Mouse (Mus musculus) gastrocnemius, postnatal 10 days (tissue): ENCODE data around the gene Crcp. TPM values are rescaled to one million over a fixed set of nuclear protein-coding genes. Genes with fewer than 3 reads are reported as not detected.

Source experiments
- DNase-seq: peaks from one replicate; pipeline ENCODE4 v3.0.0; 2021; ENCODE audit warnings: mixed read lengths
- total RNA-seq, 2 experiments: library from RNA; stranded (reverse); gene quantifications; 2 replicates each; pipeline ENCODE4 v1.2.3; 2021

Crcp gene
- total RNA-seq, 2 experiments from 2014 or later, result 14.5 to 16.5 TPM

DNA sequence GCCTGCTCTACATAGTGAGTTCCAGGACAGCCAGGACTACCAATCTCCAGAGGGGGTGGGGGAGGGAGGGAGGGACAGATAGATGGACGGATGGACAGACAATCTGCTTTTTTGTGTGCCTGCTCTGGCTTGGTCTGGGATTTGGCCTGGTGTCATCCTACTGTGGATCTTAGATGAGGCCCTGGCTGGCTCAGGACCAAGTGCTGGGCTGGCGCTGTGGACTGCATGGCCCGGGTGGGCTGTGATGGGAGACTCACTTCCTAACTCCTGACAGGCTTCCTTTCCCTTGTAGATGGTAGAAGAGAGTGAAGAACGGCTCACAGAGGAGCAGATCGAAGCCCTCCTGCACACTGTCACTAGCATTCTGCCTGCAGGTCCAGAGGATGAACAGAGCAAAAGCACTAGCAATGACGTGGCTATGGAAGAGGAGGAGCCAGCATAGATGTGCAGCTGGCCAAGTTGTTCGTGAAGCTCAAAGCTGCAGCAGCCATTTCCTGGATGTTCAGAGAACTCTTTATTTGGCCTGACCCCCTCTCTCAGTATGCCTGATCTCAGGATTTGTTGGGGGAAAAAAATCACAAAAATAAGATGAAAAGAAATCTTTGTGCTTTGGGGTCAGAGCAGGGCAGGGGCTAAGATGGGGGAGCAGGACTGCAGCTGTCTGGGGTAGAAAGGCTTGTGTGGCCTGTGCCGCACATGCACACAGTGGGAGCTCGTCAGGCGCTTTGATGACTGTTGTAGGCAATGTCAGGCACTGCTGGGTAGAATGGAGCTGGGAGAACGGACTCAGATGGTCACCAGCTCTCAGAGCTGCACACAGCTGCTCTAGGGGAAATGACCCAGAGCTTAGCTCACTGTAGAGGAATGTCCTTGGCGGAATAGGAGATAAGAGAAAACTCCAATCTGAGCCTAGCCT, 30.6 kb downstream of the Crcp start:
- DNase-seq, result no peak

DNA sequence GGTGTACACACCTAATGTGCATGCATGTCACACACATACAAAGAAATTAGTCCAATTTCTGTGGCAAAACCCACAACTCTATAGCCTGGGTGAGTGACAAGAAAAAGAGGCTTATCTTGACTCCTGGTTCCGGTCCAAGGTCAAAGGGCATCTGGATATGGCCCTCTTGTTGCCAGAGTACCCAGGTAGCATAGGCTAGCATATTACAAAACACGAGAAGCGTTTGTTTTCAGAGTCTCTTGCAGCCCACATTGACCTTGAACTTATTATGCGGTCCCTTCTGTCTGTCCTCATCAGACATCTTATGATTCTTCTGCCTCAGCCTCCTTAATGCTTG, 31.2 kb downstream of the Crcp start:
- no peak for DNase-seq

DNA sequence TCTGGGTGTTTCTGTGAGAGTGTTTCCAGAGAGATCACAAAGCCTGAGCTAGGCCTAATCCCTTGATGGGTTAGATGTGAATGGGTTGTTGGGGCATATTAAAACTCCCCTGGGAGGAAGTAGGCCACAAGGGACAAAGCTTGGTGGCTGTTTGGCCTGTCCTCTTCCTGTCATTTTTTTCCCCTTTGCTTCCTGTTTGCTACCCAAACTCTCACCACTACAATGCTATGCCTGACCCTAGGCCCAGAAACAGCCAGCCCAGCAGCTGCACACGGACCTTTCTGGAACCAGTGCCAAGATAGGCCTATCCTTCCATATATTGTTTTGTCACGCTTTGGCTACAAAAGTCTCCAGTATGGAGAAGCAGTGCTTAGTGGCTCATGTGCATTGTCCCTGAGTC, 33.0 kb downstream of the Crcp start:
- DNase-seq, result no peak

DNA sequence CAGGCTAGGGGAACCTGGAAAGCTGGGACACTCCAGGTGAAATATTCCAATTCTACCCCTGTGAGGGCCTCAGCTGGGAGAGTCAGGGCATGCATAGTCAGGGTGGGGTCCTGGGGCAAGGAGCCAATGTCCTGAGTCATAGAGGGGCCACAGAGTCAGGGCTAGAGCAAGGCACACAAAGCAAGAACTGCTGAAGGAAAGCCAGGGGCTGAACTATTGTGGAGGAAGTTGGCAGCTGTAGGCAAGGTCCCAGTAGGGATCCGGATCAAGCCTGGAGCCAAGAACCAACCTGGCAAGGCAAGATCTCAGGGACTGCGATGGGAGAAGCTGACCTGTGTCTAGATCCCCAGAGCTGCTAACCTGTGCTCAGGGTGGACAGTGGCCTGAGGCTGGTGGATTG, 34.7 kb downstream of the Crcp start:
- DNase-seq, result no peak

DNA sequence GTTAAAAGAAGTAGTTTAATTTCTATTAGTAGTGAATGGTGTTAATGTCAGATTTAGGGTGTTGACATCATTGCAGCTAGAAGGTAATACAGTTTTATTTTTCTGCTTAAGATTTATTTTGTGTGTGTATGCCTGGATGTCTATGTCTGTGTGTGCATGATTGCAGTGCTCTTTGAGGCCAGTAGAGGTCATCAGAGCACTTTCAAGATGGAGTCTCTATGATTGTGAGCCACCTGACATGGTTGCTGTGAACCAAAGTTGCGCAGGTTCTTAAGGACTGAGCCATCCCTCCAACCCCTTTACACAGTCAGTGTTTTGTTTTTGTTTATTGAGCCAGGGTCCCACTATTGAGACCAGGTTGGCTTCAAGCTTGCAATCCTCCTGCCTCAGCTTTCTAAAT, 36.5 kb downstream of the Crcp start:
- no peak for DNase-seq

DNA sequence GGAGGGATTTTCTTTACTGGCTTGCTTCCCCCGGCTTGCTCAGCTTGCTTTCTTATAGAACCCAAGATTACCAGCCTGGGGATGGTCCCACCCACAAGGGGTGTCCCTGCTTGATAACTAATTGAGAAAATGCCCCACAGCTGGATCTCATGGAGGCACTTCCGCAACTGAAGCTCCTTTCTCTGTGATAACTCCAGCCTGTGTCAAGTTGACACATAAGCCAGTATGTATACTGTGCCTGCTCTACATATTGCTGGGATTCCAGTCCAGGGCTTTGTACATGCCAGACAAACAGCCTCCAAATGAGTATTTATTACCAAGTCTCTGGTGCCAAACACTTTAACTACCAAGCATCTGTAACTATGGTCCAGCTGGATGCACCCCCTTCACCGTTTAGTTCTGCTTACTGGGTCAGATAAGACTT, 38.8 kb downstream of the Crcp start:
- no peak for DNase-seq

DNA sequence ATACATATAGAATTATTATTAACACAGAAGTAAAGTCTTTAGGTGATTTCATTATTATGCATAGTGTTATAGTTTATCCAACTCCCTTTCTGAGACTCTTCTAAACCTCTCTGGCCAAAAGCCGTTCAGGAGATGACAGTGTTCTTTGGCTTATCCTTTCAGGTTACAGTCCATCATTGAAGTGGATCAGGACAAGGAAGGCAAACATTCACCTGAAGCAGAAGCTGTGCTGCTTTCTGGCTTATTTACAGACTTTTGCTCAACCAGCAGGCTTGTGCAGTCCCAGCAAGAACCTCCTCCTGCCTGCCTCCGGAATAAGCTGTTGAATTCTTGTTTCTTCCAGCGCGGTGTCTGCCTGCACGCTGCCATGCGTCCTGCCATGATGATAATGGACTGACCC, 43.9 kb downstream of the Crcp start, which contains the start of gene Tpst1:
Gene Tpst1 (plus strand): TSS at position 301 of the 400 bp plus-strand sequence.
- no peak for DNase-seq

DNA sequence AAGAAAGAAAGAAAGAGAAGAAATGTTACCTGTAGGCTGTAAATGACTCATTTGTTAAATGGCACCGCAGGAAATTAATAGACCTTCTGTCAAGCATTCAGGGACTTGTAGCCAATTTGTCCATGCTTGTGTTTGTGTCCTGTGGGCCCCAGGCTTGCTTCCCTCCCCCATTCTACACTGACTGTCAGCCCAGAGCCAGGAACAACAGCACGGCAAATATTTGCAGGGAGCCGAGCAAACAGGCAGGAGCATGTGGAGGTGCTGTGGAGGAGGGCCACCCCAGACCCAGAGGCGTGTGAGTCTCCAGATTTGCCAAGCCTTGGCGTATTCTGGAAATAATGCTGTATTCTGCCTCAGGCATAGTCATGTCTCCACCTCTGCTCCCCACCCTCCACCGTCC, 45.4 kb downstream of the Crcp start:
- no peak for DNase-seq

DNA sequence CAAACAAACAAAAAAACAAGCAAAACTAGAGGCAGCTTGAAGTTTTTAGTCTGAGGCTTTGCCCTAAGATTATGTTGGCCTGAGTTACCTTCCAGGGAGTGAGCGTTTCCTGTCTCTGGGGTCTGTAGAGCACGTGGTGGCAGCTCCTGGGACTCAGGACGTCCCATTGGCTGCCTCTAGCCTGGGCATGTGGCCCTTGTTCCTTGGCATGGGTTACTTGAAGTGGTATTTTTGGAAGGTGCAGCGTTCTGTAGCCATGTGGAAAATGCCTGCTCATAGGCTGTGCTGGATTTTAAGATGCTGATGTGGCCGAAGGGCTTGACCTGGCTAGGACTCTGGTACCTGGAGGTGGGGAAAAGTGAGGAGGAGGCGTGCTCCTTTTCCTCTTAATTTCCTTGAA, 47.3 kb downstream of the Crcp start:
- no peak for DNase-seq

DNA sequence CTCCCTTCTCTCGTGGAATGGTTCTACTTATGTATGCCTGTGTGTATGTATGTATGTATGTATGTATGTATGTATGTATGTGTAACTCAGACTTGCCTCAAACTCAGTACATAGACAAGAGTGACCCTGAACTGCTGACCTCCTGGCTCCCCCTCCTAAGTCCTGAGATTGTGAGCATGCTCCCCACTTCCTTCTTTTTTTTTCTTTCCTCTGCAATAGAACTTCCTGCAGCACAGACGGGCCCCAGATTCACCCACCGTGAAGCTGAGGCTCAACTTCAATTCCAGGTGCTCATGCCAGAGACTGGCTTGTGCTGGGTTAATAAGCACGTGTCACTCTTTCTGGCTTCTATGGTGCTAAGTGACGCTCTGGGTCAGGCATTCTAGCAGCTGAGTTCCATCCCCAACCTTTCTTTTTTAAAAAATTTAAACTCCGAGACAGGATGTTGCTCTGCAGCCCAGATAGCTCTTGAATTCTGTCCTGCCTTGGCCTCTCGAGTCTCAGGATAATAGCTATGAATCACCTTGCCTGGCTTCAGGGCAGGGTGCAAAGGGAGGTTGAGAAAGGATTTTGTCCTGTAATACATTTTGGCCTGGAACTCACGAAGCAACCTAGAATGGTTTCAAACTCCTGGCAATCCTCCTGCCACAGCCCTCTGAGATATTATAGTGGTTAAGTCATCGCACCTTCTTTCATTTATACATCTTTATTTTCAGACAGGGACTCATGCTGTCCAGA, 49.2 kb downstream of the Crcp start:
- DNase-seq, result no peak

DNA sequence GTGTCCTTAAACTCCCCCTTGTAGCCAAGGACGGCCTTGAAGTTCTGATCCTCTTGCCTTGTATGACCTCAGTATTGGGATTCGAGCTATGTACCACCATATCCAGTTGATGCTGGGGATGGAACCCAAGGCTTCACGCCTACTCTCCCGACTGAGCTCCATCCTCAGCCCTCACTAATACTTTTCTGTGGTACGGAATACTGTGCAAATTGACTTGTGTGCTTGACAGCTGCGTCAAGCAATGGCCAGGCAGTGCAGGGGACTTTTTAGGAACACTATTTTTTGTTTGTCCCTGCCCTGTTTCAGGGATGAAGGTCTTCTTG, 49.7 kb downstream of the Crcp start:
- no peak for DNase-seq

DNA sequence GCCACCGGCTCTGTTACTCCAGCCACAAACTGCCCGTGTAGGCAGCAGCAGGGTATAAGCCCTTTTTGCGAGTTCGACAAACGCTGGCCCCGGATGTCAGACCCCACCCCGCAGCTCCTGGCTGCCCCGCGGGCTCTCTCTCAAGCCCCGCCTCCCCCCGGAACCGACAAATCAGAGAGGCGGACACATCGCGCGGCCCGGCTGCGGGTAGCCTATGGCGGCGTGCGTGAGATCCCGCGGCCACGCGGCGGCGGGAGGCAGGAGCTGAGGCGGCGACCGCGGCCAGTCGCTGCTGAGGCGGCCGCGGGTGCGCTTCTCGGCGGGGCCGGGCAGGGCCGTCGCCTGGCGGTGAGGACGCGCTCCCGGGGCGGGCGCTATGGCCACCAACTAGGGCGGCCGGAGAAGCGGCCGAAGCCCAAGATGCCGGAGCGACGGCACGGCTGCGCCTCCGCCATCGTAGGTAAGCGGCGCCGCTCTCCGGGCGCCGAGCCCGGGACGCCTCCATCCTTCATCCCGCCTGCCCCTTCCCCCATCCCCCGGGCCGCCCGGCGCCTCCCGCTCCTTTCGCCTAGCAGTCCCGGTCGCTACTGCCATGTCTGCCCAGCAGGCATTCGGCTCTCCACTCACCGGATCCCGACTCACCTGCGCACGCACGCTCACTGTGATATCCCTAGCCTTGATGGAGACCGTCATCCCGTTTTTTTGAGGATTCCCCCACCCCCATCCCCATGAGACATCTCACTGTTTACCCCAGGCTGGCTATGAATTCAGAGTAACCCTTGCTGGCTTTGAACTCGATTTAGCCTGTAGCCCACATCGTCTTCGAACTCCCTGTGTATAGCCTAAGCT, 50.3 kb downstream of the Crcp start:
- DNase-seq, result peak; percentile 95

DNA sequence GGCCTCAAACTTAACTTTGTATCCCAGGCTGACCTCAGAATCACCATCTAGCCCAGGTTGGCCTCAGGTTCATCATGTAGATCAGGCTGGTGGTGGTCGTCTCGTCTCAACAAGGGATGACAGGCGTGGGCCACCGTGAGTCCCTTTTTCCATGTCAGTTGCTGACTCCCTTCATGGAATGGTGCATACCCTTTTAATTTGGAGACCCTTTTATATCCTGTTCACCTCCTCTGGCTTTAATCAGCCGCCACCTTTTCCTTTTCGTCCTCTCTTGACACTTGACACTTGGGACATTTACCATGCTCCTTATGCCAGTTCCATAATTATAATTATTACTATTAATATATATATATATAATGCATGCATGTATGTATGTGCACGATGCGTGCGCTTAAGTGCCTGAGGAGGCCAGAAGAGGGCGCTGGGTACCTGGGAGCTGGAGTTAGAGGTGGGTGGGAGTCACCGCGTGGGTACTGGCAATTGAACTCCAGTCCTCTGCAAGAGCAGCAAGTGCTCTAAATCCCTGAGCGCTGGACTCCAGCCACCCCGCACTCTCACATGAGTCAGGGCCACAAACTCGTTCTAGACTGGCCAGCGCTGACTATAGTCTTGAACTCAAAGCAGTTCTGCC, 51.1 kb downstream of the Crcp start:
- no peak for DNase-seq

DNA sequence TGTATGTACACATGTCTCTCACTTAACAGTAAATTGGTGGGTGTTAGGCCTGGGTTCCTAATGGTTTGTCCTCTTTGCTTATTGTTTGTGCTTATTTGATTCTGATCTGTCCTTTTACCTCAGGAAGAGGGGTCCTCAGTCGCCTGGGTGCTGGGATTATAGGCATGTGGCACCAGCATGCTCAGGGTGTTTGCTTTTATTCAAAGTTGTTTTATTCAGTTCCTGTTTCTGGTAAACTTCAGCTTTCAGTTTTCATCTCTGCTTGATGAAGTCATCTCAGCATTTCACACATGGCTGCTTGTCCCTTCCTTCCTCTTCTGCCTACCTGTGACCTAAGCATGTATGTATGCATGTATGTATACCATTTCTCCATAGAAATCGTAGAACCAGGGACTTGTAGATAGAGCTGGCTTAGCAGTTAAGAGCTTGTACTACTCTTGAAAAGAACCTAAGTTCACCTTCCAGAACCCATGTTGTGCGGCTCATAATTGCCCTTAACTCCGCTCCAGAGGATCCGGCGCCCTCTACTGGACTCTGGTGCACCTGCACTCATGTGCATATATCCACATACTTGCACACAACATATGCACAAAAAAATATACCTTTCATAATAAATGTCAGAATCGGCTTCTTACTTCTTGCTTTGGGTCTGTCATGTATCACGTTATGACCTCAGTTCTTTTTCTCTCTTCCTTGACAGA, 52.2 kb downstream of the Crcp start:
- no peak for DNase-seq

DNA sequence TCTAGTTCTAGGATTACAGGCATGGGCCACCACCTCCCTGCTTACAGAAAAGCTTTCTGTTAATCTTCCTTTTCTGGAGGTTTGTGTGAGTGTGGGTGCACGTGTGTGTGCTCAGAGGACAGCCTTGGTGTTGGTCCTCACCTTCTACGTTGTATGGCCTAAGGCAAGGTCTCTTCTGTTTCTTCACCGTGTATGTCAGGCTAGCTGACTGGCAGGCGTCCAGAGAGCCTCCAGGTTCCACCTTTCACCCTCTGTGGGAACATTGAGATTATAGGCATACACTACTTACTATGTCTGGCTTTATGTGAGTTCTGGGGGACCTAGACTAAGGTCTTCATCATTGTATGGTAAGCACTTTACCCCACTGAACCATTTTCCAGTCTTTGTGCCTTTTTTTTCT, 53.3 kb downstream of the Crcp start:
- DNase-seq, result no peak

DNA sequence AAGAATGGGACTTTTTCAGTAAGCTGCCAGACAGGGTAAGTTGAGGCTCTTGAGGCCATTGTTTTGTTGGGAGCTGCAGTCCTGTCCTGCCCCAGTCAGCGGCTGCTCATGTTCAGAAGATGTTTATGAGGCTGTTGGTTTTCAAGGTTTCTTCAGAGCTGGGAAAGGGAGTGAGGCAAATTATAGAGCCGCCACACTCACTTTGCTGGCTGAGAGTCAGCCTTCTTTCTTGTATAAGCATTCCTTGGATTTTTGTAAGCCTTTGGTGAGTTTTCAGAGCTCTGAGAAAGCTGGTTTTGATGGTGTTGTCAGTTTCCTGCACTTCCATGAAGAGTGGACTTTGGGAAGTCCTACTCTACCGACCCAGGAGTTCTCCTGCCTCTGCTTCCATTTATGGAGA, 55.2 kb downstream of the Crcp start:
- no peak for DNase-seq

DNA sequence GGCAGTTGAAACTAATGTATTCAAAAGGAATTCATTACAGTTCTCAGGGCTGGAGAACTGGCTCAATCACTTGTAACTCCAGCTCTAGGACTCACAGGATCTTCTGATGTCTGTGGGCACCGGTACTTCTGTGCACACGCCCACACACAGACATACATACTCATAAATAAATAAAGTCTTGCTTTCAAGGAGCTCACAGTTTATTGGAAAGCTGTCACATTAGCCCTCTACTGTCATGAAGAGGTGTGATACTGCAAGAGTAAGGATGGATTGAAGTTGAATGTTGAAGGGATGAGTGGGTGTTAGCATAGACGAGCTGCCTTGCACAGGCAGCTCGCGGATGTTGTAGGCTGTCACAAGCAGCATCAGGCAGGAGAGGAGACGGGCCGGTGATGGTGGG, 58.9 kb downstream of the Crcp start:
- DNase-seq, result no peak

DNA sequence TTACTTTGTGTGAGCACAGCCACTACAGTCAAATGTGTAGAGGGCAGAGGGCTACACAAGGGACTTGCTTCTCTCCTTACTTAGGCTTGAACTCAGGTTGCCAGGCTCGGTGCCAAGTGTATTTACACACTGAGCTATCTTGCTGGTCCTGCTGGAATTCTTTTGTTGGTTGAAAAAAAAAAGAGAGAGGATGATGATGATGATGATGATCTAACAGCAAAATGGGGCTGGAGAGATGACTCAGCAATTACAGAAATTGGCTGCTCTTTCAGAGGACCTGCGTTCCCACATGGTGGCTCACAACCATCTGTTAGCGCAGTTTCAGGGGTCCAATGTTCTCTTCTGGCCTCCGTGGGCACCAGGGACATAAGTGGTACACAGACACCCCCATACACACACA, 59.5 kb downstream of the Crcp start:
- no peak for DNase-seq

DNA sequence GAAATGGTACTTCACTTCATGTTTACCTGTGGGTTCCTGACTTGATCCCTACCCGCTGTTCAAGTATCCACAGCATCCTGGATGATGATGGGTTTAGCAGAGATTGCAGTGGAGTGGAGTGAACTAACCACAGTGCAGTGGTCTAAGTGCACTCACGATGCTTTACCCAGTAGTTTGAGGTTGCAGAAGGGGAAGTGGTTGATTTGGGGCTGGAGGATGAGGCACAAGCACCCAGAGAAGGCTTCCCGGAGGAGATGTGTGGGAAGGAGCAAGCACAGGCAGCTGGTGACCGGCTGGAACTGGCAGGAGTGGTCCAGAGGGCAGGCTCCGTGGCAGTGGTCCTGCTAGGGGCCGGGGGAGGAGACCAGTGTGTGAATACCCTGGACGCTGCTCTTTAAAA, 60.1 kb downstream of the Crcp start:
- no peak for DNase-seq

DNA sequence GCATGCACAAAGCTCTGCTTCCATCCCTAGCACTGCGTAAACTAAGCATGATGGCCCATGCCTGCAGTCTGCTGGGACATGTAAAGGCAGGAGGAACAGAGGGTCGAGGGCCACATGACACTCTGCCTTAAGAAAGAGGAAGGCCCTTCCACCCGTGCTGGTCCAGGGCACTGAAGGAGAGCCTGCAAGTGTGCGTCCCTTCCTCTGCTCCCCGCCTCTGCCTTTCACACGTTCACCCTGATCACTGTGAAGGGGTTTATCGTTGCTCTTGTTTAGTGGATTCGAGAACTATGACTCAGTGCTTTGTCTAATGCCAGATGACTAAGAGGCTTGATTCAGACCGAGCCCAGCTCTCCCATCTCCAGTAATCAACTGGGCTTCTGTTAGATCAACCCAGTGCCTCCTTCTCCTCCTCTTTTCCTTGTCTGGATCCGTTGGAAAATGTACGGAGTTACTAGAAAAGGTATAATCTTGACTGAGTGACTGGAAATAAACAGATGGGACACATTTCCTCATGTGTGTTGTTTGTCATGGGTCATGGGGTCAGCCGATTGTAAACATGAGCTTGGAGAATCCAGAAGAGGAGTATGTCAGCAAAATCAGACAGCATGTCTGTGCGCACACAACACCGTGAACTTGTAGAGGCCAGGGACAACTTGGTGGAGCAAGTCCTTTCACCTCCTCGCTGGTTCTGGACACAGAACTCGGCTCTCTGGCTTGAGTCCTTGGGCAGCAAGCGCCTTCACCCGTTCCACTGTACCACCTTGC, 60.7 kb downstream of the Crcp start:
- DNase-seq, result no peak

DNA sequence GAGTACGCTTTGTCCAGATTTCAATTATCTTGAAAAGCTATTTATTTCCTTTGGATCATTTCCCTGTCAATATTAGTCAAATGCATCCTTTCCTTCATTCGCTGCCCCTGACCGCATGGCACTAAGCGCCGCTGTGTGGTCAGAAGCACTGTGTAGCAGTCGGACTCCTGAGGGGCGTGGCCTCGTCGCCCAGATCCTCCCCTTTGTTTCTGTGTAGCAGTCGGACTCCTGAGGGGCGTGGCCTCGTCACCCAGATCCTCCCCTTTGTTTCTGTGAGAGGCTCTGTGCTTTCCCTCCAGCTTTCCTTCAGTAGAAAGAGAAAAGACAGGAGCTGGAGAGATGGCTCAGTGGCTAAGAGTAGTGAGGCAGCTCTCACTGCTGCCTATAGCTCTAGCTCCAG, 67.7 kb downstream of the Crcp start:
- DNase-seq, result no peak
